Mouse (Mus musculus): ENCODE results near the gene Ms4a15.

GRCm38 (mm10) chr19:11037570-11037969, 44.5 kb upstream of the Ms4a15 start:
- TF ChIP-seq POLR2A (IDR thresholded peaks at IDR 0.05; ENCODE audit: low read depth, low read length) = no peak
- TF ChIP-seq CTCF (IDR thresholded peaks at IDR 0.05; ENCODE audit: extremely low read depth, insufficient read length, insufficient replicate concordance, low read depth, low read length) = no peak

All from small intestine, adult 2 months (tissue).